Comparison of ENCODE assay signal across 8 mouse cellular contexts in the genomic region with DNA sequence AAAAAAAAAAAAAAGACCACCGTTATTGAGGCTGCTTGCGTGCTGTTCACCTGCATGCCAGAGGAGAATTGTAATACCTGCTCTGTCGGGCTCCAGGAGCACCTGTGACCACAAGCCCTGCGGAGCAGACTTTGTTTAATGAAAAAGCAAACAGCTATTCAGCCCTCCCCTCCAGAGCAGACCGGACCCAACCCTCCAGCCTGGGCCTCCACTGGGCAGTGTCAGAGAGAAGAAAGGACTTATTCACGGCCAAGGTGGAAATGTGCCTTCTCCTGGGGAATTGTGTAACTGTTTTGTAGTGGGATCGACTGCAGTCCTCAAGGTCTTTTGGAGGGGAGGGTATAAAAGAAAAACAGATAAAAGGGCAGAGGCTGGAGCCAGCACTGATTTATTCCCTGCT.
DNase-seq lines count a peak whose midpoint lies in the region; ATAC-seq and TF ChIP-seq lines count a peak whose summit lies in the region.

No protein-coding gene starts in this region.

- peaks cover 13% of the 10 kb centered on the region for H3K4me1 ChIP-seq in hindbrain, embryonic 11.5 days (replicated peaks; ENCODE audit: control insufficient read depth, insufficient read depth, low read length)
- H3K4me1 ChIP-seq in neural tube, embryonic 12.5 days = peaks cover 24% of the 10 kb centered on the region
- H3K4me1 ChIP-seq in cerebellum, adult 2 months (ENCODE audit: control insufficient read depth, insufficient read depth, low read length) = no peaks in the 10 kb centered on the region; the same call in 1 of the 2 replicates

- no peaks in the 10 kb centered on the region for H3K9me3 ChIP-seq in hindbrain, embryonic 11.5 days (ENCODE audit: control insufficient read depth, low read length)
- no peaks in the 10 kb centered on the region for H3K9me3 ChIP-seq in neural tube, embryonic 12.5 days

- no peak for TF ChIP-seq POLR2A in cerebellum, adult 2 months (IDR thresholded peaks at IDR 0.05; ENCODE audit: borderline replicate concordance, insufficient read depth, low read length)

- WGBS in hindbrain, embryonic 11.5 days = 2% methylated on average over 7 of the region's 7 CpGs
- under 1% methylated on average over 7 of the region's 7 CpGs for WGBS in neural tube, embryonic 12.5 days
- WGBS in cerebellum, adult 2 months = 31% methylated on average over 7 of the region's 7 CpGs

- H3K4me2 ChIP-seq in hindbrain, embryonic 11.5 days (replicated peaks; ENCODE audit: low read depth, low read length) = peak overlapping the region; percentile 12; the same call in 1 of the 2 replicates
- peak overlapping the region; percentile 45 for H3K4me2 ChIP-seq in neural tube, embryonic 12.5 days (replicated peaks)

- peak overlapping the region; percentile 24; the same call in 1 of the 2 replicates for H3K9ac ChIP-seq in hindbrain, embryonic 11.5 days (ENCODE audit: low read depth, low read length)
- 0 out of 2 replicates have a peak overlapping the region, but pooled peaks have one; percentile 9 for H3K9ac ChIP-seq in neural tube, embryonic 12.5 days

- no peak for TF ChIP-seq CTCF in cerebellum, adult 2 months (IDR thresholded peaks at IDR 0.05; ENCODE audit: borderline replicate concordance, insufficient read depth, low read depth, low read length)

- H3K4me3 ChIP-seq in hindbrain, embryonic 11.5 days (ENCODE audit: low read depth, low read length) = no peak overlapping the region
- H3K4me3 ChIP-seq in neural tube, embryonic 12.5 days = no peak overlapping the region
- H3K4me3 ChIP-seq in cerebellum, adult 2 months (replicated peaks; ENCODE audit: insufficient read depth, low read depth, low read length) = no peak overlapping the region

- DNase-seq in urinary bladder, adult 18-20 months (ENCODE audit: low spot score in 2 of 2) = peak; percentile 7 to 8
- DNase-seq in urinary bladder, postnatal 4 days (ENCODE audit: low spot score in 2 of 2) = no peak
- DNase-seq in hindbrain, embryonic 11.5 days (ENCODE audit: low spot score) = no peak
- peak; percentile 9 for DNase-seq in liver
- DNase-seq in cerebellum, adult 2 months = no peak
- DNase-seq in layer of hippocampus, postnatal 10 days (ENCODE audit: low spot score in 2 of 2) = no peak
- no peak for DNase-seq in left cerebral cortex, postnatal 36 days (ENCODE audit: low spot score in 2 of 2)

- intact Hi-C loops in left cerebral cortex, postnatal 36 days (cut with DNase I) = loop anchor here (5.0 kb wide), 1 partner anchor 56 kb away; no protein-coding TSS in a partner anchor

- H3K27ac ChIP-seq in hindbrain, embryonic 11.5 days (ENCODE audit: low read depth, low read length) = peak overlapping the region; percentile 70
- 0 out of 2 replicates have a peak overlapping the region, but pooled peaks have one; percentile 37 for H3K27ac ChIP-seq in neural tube, embryonic 12.5 days
- no peak overlapping the region for H3K27ac ChIP-seq in cerebellum, adult 2 months (ENCODE audit: insufficient read depth, low read length)

- ATAC-seq in hindbrain, embryonic 11.5 days (ENCODE audit: low FRiP score) = no peak
- ATAC-seq in neural tube, embryonic 12.5 days (ENCODE audit: low FRiP score, low read depth) = no peak

- H3K27me3 ChIP-seq in hindbrain, embryonic 11.5 days (ENCODE audit: control insufficient read depth, insufficient read depth, low read length) = no peaks in the 10 kb centered on the region
- H3K27me3 ChIP-seq in neural tube, embryonic 12.5 days (replicated peaks) = no peaks in the 10 kb centered on the region
- no peaks in the 10 kb centered on the region; the same call in 1 of the 2 replicates for H3K27me3 ChIP-seq in cerebellum, adult 2 months (ENCODE audit: control insufficient read depth, insufficient read depth, low read length)

- H3K36me3 ChIP-seq in hindbrain, embryonic 11.5 days (ENCODE audit: control insufficient read depth, insufficient read depth, low read length) = no peaks in the 10 kb centered on the region
- H3K36me3 ChIP-seq in neural tube, embryonic 12.5 days = no peaks in the 10 kb centered on the region

Comparison
In these comparisons a context has a peak if more than half of its experiments do, and no peak if none do; other contexts are left out.
1. DNase-seq: peak in urinary bladder, adult 18-20 months (2 of 2) and liver (single experiment); none in urinary bladder, postnatal 4 days (0 of 2), hindbrain, embryonic 11.5 days (single experiment), cerebellum, adult 2 months (0 of 2), layer of hippocampus, postnatal 10 days (0 of 2) and left cerebral cortex, postnatal 36 days (0 of 2).